Mouse (Mus musculus) liver, adult 2 months (tissue): Measurements from ENCODE around the gene Gm3448. TPM values are rescaled to one million over a fixed set of nuclear protein-coding genes. Genes with fewer than 3 reads are reported as not detected.

Experiments used
- DNase-seq: peaks from one replicate; pipeline ENCODE4 v3.0.0-alpha.2; 2011; ENCODE audit warnings: low read depth, low spot score; ENCODE audit errors: extremely low read depth
- H3K27ac ChIP-seq: fragments of 200-500 bp; replicated peaks from 2 replicates; pipeline ENCODE4 v1.5.1; 2012; ENCODE audit warnings: low read depth, mild to moderate bottlenecking, control low read depth, inconsistent platforms, low read length; ENCODE audit not compliant: insufficient read depth
- H3K27me3 ChIP-seq: fragments of 200-500 bp; 2 replicates; pipeline ENCODE4 v1.6.1; 2012; ENCODE audit warnings: mild to moderate bottlenecking, moderate library complexity, low read length, inconsistent platforms; ENCODE audit not compliant: control insufficient read depth, insufficient read depth
- H3K36me3 ChIP-seq: fragments of 200-500 bp; 2 replicates; pipeline ENCODE4 v1.6.1; 2012; ENCODE audit warnings: low read length, inconsistent platforms; ENCODE audit not compliant: control insufficient read depth, insufficient read depth
- H3K4me1 ChIP-seq: fragments of 200-500 bp; 2 replicates; pipeline ENCODE4 v1.6.1; 2011; ENCODE audit warnings: low read length; ENCODE audit not compliant: control insufficient read depth, insufficient read depth
- H3K4me3 ChIP-seq: fragments of 200-500 bp; 2 replicates; pipeline ENCODE4 v1.5.1; 2011; ENCODE audit warnings: low read depth, mild to moderate bottlenecking, control low read depth, low read length, moderate library complexity; ENCODE audit not compliant: insufficient read depth
- H3K79me2 ChIP-seq: fragments of 200-500 bp; 2 replicates; pipeline ENCODE4 v1.6.1; 2012; ENCODE audit warnings: inconsistent platforms, mild to moderate bottlenecking, low read length, moderate library complexity; ENCODE audit not compliant: control insufficient read depth, insufficient read depth
- H3K9ac ChIP-seq: fragments of 200-500 bp; 2 replicates; pipeline ENCODE4 v1.6.1; 2012; ENCODE audit warnings: low read depth, mild to moderate bottlenecking, control low read depth, inconsistent platforms, low read length
- CTCF ChIP-seq: fragments of 200-500 bp; IDR thresholded peaks from 2 replicates; pipeline ENCODE4 v1.5.1; 2011; ENCODE audit warnings: low read depth, low read length, control low read depth
- POLR2A ChIP-seq: fragments of 200-500 bp; IDR thresholded peaks from 2 replicates; pipeline ENCODE4 v1.6.1; 2011; ENCODE audit warnings: low read length, control low read depth; ENCODE audit not compliant: insufficient read depth; ENCODE audit errors: extremely low read depth
- WGBS: fragments of 180-500 bp; shearing (Covaris S2); methylation state at CpG from one replicate; pipeline ENCODE4 v1.1.7; 2018; 5-methylcytosine and 5-hydroxymethylcytosine counted together
- polyA plus RNA-seq: library from polyadenylated mRNA; depleted of rRNA; stranded (reverse); fragments of >200 nt; gene quantifications from 2 replicates; pipeline ENCODE4 v1.2.3, GENCODE M21; 2012; rRNA removed
- total RNA-seq: library from RNA; depleted of rRNA; stranded (reverse); fragments of >200 nt; gene quantifications from 2 replicates; pipeline ENCODE4 v1.2.3, GENCODE M21; 2014; rRNA removed

Gene Gm3448
- total and polyA plus RNA-seq, 2 experiments = 0.61 to 3.9 TPM

- Histone ChIP-seq H3K4me1 (peaks cover 4% of the 10 kb centered on the region; the same call in 1 of the 2 replicates), H3K4me3 (no peak overlapping the region), H3K79me2 (no peaks in the 10 kb centered on the region), H3K9ac (no peak overlapping the region), H3K36me3 (peaks cover 32% of the 10 kb centered on the region), H3K27me3 (no peaks in the 10 kb centered on the region), H3K27ac (no peak overlapping the region)
- no peak for DNase-seq
- 61% methylated on average over 7 of the region's 7 CpGs for WGBS
- TF ChIP-seq CTCF (no peak), POLR2A (no peak)
Measured at GRCm38 (mm10) chr17:14949161-14949827, 92.0 kb downstream of the Gm3448 start.

Other genes with a start within 250 kb of the Gm3448 start
- 0.74 and 0.87 TPM in 2 replicates for gene Wdr27, start 98.4 kb downstream of the Gm3448 start, total RNA-seq
- 1.4 and 2.3 TPM in 2 replicates for gene Wdr27, start 98.4 kb downstream of the Gm3448 start, polyA plus RNA-seq
- 18.5 and 21.1 TPM in 2 replicates for gene 1600012H06Rik, start 98.4 kb downstream of the Gm3448 start, total RNA-seq
- 16.7 and 17.4 TPM in 2 replicates for gene 1600012H06Rik, start 98.4 kb downstream of the Gm3448 start, polyA plus RNA-seq
- gene Phf10, start 80.3 kb downstream of the Gm3448 start, total RNA-seq = 14.0 and 14.4 TPM in 2 replicates
- 7.6 and 7.9 TPM in 2 replicates for gene Phf10, start 80.3 kb downstream of the Gm3448 start, polyA plus RNA-seq
- 6.6 and 7.4 TPM in 2 replicates for gene 9030025P20Rik, start 63.1 kb downstream of the Gm3448 start, total RNA-seq
- 3.5 and 4.6 TPM in 2 replicates for gene 9030025P20Rik, start 63.1 kb downstream of the Gm3448 start, polyA plus RNA-seq
- not detected in 2 replicates for gene Gm3417, start 62.7 kb downstream of the Gm3448 start, total RNA-seq
- gene Gm3417, start 62.7 kb downstream of the Gm3448 start, polyA plus RNA-seq = 0.54 TPM in 1 of 2 replicates, not detected in the other
- gene Gm3435, start 31.4 kb downstream of the Gm3448 start, total RNA-seq = 5.6 and 7.1 TPM in 2 replicates
- 0.67 and 1.3 TPM in 2 replicates for gene Gm3435, start 31.4 kb downstream of the Gm3448 start, polyA plus RNA-seq
- gene Ermard, start 329 bp downstream of the Gm3448 start, total RNA-seq = 53.6 and 59.1 TPM in 2 replicates
- gene Ermard, start 329 bp downstream of the Gm3448 start, polyA plus RNA-seq = 15.4 and 24.9 TPM in 2 replicates
- not detected in 2 replicates for gene Tcte3, start within 50 bp of the Gm3448 start, total RNA-seq
- gene Tcte3, start within 50 bp of the Gm3448 start, polyA plus RNA-seq = not detected in 2 replicates